Mouse (Mus musculus) intestine, embryonic 14.5 days (tissue): Measurements from ENCODE around the gene Tap1. TPM values are rescaled to one million over a fixed set of nuclear protein-coding genes. Genes with fewer than 3 reads are reported as not detected.
A peak's percentile ranks its signal among the peaks of the same experiment; 100 is the strongest.

Source experiments
- ATAC-seq: fragments of 200-750 bp; cut with Nextera tagmentation; replicated peaks from 2 replicates; pipeline ENCODE4 v1.8.0; 2017; ENCODE audit warnings: low read depth, moderate number of reproducible peaks, moderate TSS enrichment, moderate library complexity; ENCODE audit not compliant: low FRiP score, low TSS enrichment
- DNase-seq: peaks from one replicate; pipeline ENCODE4 v3.0.0-alpha.2; 2018; ENCODE audit warnings: low spot score
- H3K27ac ChIP-seq: fragments of 300-500 bp; sonication (generic); 2 replicates; pipeline ENCODE4 v1.5.1; 2014; ENCODE audit warnings: low read depth, mild to moderate bottlenecking, control low read depth
- H3K27me3 ChIP-seq: fragments of 300-500 bp; sonication (generic); replicated peaks from 2 replicates; pipeline ENCODE4 v1.6.1; 2014; ENCODE audit warnings: low read length, control low read depth; ENCODE audit not compliant: control insufficient read depth, insufficient read depth
- H3K36me3 ChIP-seq: fragments of 300-500 bp; sonication (generic); 2 replicates; pipeline ENCODE4 v1.6.1; 2014; ENCODE audit warnings: low read length, control low read depth; ENCODE audit not compliant: control insufficient read depth, insufficient read depth
- H3K4me1 ChIP-seq: fragments of 300-500 bp; sonication (generic); replicated peaks from 2 replicates; pipeline ENCODE4 v1.6.1; 2014; ENCODE audit warnings: low read length, control low read depth, mixed read lengths; ENCODE audit not compliant: control insufficient read depth, insufficient read depth
- H3K4me2 ChIP-seq: fragments of 300-500 bp; sonication (generic); 2 replicates; pipeline ENCODE4 v1.6.1; 2014; ENCODE audit warnings: low read length
- H3K4me3 ChIP-seq: fragments of 300-500 bp; sonication (generic); 2 replicates; pipeline ENCODE4 v1.5.1; 2014; ENCODE audit warnings: low read depth, low read length, control low read depth, mixed read lengths
- H3K9ac ChIP-seq: fragments of 300-500 bp; sonication (generic); 2 replicates; pipeline ENCODE4 v1.6.1; 2014; ENCODE audit warnings: mild to moderate bottlenecking, low read length
- H3K9me3 ChIP-seq: fragments of 300-500 bp; sonication (generic); 2 replicates; pipeline ENCODE4 v1.6.1; 2016; ENCODE audit warnings: low read length, control low read depth; ENCODE audit not compliant: control insufficient read depth
- WGBS: fragments of 180-500 bp; shearing (Covaris S2); extraction: QIAGEN DNeasy Blood & Tissue Kit; methylation state at CpG from one replicate; pipeline ENCODE4 v1.1.7; 2014; 5-methylcytosine and 5-hydroxymethylcytosine counted together
- polyA plus RNA-seq: library from polyadenylated mRNA; unstranded; fragments of >200 nt; fragmentation: Nextera tagmentation; extraction: Ambion mirVana; gene quantifications from 2 replicates; pipeline ENCODE4 v1.2.1, GENCODE M21; 2014

Tap1 gene
- polyA plus RNA-seq, 1 experiment from 2014 or later: 4.9 TPM

DNA sequence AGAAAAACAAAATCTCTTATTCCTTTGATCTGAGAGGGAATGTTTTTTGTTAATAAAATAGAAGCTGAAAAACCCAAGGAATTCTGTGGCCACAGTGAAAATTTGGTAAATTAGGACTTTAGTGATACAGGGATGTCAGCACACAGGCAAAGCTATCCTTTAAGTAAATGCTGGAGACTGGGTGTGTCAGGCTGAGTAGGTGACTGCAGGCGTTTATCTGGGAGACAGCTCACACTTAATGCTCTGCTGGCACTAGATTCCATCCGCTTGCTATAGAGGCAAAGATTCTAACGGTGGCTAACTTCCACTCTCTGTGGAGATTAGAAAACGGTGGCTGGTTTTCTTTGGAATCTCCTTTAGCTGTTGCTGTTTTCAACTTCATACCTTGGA lies 16.9 kb upstream of the Tap1 start:
- 21% methylated on average over 4 of the region's 4 CpGs for WGBS
- Histone ChIP-seq H3K4me1 (no peaks in the 10 kb centered on the region), H3K27me3 (0 out of 2 replicates have a peak, but pooled peaks cover 7% of the 10 kb centered on the region), H3K36me3 (no peaks in the 10 kb centered on the region), H3K4me3 (no peak overlapping the region), H3K9me3 (no peaks in the 10 kb centered on the region; the same call in 1 of the 2 replicates), H3K9ac (no peak overlapping the region), H3K27ac (no peak overlapping the region), H3K4me2 (no peak overlapping the region)
- ATAC-seq (no peak), DNase-seq (no peak)

DNA sequence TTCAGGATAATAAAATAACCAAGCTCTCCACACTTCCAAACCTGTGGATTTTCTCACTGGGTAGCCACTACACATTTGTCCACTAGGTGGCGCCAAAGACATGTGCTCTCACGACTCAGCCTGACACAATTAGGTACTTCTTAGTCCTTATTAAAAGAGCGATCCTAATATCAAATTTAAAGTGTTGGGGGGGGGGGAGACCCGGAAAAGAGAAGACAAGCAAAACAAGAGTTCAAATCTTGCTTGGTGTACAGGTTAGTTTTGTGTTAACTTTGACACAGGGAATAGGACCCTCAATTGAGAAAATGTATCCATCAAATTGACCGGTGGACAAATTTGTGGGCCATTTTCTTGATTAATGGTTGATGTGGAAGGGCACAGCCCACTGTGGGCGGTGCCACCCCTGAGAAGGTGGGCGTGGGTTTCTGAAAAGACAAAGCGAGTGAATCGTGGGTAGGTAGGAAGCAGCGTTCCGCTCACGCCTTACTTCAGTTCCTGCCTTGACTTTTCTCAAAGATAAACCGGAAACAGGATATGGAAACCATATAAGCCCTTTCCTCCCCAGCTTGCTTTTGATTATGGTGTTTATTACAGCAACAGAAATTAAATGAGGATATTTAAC lies 16.4 kb upstream of the Tap1 start:
- ATAC-seq: no peak
- 42% methylated on average over 13 of the region's 13 CpGs for WGBS

DNA sequence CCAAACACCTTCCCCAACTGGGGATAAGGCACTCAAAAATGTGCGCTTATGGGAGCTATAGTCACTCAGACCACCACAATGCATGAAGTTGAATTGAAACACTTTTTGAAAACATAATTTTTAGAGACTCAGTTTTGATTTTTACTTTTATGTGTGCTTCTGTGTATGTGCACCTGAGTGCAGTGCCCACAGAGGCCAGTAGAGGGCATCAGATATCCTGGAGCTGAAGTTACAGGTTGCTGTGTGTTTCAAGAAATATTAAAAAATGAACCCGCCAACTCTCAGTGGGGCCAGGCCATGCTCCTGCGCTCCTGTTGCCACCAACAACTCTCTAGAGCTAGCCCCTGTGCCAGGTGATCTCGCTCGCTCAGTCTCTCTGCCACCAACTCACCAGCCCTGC lies 14.8 kb upstream of the Tap1 start:
- H3K9ac ChIP-seq: no peak overlapping the region
- no peak for DNase-seq
- H3K27ac ChIP-seq: no peak overlapping the region
- H3K4me2 ChIP-seq: no peak overlapping the region
- H3K4me3 ChIP-seq: no peak overlapping the region
- no peaks in the 10 kb centered on the region for H3K36me3 ChIP-seq
- peaks cover 7% of the 10 kb centered on the region for H3K9me3 ChIP-seq
- no peak for ATAC-seq
- 90% methylated on average over 5 of the region's 5 CpGs for WGBS
- 0 out of 2 replicates have a peak, but pooled peaks cover 7% of the 10 kb centered on the region for H3K27me3 ChIP-seq
- H3K4me1 ChIP-seq: no peaks in the 10 kb centered on the region

More for the DNA sequence above, 16.4 kb upstream of the Tap1 start:
- no peaks in the 10 kb centered on the region for H3K4me1 ChIP-seq
- no peak overlapping the region for H3K27ac ChIP-seq
- no peaks in the 10 kb centered on the region for H3K36me3 ChIP-seq
- peak; percentile 90 for DNase-seq
- H3K4me3 ChIP-seq: no peak overlapping the region
- 0 out of 2 replicates have a peak, but pooled peaks cover 7% of the 10 kb centered on the region for H3K27me3 ChIP-seq
- H3K9me3 ChIP-seq: no peaks in the 10 kb centered on the region; the same call in 1 of the 2 replicates
- H3K4me2 ChIP-seq: no peak overlapping the region
- no peak overlapping the region for H3K9ac ChIP-seq

DNA sequence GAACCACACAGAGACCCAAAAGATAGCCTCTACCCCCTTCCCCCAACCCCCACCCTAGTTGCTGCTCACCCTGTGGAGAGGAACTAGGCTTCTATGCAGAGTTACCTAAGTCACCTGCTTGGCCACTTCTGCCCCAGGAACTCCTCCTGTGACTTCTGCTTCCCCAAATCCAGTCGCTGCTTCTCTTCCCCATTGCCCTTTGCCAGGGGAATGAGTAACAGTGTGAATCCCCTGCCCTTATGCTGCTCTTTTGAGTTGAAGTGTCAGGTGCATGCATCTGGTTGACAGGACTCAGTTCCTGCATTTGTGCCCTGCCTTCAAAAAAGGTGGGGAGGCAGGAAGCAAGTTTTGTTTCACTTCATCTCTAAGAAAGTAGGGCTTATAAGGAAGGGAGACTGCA lies 13.3 kb upstream of the Tap1 start:
- no peaks in the 10 kb centered on the region for H3K36me3 ChIP-seq
- no peak for DNase-seq
- no peak overlapping the region for H3K4me2 ChIP-seq
- no peak overlapping the region for H3K4me3 ChIP-seq
- 0 out of 2 replicates have a peak, but pooled peaks cover 7% of the 10 kb centered on the region for H3K27me3 ChIP-seq
- H3K4me1 ChIP-seq: no peaks in the 10 kb centered on the region
- 74% methylated on average over 1 of the region's 1 CpGs for WGBS
- H3K9ac ChIP-seq: no peak overlapping the region
- H3K27ac ChIP-seq: no peak overlapping the region
- peaks cover 7% of the 10 kb centered on the region for H3K9me3 ChIP-seq
- no peak for ATAC-seq

DNA sequence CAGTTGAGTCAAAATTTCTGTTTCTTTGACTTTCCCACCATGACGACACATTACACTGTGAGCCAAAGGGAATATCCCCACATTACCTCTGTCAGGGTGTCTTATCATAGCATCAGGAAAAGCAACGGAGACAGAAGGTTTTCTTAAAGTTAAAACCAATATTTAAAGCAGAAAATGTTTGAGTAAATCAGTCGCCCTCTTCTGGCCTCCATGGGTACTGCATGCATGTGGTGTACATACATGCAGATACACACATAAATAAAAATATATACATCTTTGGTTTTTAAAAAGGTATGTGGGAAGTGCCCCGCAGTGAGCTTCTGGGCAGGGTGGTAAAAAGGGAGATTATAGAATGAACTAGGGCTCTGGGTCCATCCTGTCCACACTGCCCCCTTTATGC lies 10.2 kb upstream of the Tap1 start:
- no peaks in the 10 kb centered on the region for H3K27me3 ChIP-seq
- 67% methylated on average over 4 of the region's 4 CpGs for WGBS
- H3K9ac ChIP-seq: no peak overlapping the region
- H3K27ac ChIP-seq: no peak overlapping the region
- ATAC-seq (no peak), DNase-seq (no peak)
- no peaks in the 10 kb centered on the region for H3K36me3 ChIP-seq
- peaks cover 7% of the 10 kb centered on the region for H3K9me3 ChIP-seq
- no peaks in the 10 kb centered on the region for H3K4me1 ChIP-seq
- H3K4me2 ChIP-seq: no peak overlapping the region
- no peak overlapping the region for H3K4me3 ChIP-seq

DNA sequence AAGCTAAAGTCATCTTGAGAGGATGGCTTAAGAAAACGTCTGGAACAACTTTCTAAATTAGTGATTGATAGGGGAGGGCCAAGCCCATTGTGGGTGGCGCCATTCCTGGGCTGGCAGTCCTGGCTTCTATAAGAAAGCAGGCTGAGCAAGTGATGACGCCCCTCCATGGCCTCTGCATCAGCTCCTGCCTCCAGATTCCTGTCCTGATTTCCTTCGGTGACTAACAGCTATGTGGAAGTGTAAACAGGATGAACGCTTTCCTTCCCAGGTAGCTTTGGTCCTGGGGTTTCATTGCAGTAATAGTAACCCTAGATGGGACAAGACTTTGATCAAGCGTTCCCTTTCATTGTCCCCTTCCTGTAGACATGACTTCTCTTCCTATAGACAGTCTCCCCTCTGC lies 8.3 kb upstream of the Tap1 start:
- WGBS: 61% methylated on average over 6 of the region's 6 CpGs
- ATAC-seq: no peak
- H3K9ac ChIP-seq: no peak overlapping the region
- no peaks in the 10 kb centered on the region for H3K4me1 ChIP-seq
- H3K36me3 ChIP-seq: no peaks in the 10 kb centered on the region
- no peak overlapping the region for H3K4me2 ChIP-seq
- H3K9me3 ChIP-seq: peaks cover 7% of the 10 kb centered on the region
- H3K27me3 ChIP-seq: peaks cover 5% of the 10 kb centered on the region; the same call in 1 of the 2 replicates
- H3K27ac ChIP-seq: no peak overlapping the region
- DNase-seq: no peak
- no peak overlapping the region for H3K4me3 ChIP-seq

DNA sequence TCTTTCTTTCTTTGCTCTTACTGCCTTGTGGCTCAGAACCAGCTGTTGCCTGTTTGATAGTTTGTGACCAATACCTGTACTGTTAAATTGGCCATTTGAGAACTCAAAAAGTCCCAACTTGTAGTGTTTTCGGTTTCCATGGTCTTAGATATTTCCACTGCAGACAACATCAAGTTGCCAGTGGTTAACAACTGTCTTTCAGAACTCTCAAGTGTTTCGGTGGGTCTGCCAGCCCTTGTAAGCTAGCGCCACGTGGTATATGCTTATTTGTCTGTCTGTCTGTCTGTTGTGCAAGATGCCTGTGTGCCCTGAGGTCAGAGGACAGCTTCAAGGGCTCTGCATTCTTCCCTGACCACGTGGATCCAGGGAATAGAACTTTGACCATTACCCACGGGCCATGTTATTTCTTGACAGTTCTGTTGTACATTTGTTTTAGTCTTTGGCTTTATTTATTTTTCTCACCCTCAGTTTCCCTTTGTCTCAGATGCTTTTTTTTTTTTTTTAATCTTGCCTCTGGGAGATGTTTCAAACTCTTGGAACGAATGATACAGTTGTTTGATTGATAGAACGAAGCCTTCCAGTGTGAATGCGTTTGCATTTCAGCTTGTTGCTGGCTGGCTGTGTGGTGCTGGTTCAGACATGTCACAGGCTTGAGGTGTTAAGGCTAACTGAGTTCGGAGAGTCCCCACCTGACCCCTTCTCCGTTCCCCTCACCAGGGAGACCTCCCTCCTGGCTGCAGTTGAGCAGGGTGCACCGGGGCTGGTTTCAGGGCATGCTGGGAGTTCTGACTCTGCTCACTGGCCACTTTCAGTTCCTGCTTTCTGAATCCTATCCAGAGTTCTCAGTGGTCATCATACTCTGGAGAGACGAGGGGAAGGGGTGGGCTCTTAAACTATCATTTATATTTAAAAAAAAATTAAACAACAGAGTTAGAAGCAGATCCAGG lies 7.2 kb upstream of the Tap1 start:
- H3K9ac ChIP-seq: no peak overlapping the region
- WGBS: 71% methylated on average over 13 of the region's 13 CpGs
- H3K36me3 ChIP-seq: no peaks in the 10 kb centered on the region
- no peak for ATAC-seq
- H3K27me3 ChIP-seq: peaks cover 6% of the 10 kb centered on the region; the same call in 1 of the 2 replicates
- no peak overlapping the region for H3K4me3 ChIP-seq
- H3K4me2 ChIP-seq: no peak overlapping the region
- H3K9me3 ChIP-seq: peaks cover 7% of the 10 kb centered on the region
- DNase-seq: no peak
- H3K27ac ChIP-seq: no peak overlapping the region
- no peaks in the 10 kb centered on the region for H3K4me1 ChIP-seq

DNA sequence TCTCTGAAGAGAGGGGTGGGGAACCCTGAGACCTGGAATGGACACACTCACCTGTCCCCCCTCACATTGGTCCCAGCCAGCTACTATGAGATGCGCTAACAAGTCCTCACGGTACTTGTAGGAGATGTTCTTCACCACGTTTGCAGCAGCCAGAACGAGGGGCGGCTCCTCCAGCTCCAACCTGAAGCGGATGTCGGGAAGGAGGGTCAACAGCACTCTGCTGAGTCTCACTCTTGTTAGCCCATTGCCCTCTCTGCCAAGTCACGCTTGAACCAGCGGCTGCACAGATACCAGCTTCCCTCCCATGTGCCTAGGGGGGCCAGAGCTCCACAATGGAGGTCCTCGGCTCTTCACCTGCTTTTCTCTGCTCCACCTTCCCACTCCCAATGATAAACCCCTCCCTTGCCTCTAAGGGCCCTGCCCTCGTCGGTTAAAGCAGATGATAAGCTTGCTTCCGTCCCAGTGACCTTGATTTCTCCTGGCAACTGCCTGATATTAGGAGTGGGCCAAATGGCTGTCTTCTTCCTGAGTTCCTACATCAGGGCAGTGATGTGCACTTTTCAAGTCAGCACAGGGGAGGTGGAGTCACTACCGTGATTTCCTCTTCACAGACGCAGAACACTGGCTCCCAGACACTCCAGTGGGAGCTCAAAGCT lies 3.7 kb upstream of the Tap1 start:
- H3K9ac ChIP-seq: no peak overlapping the region
- H3K9me3 ChIP-seq: no peaks in the 10 kb centered on the region
- WGBS: 69% methylated on average over 15 of the region's 15 CpGs
- no peak for ATAC-seq
- no peak overlapping the region for H3K4me2 ChIP-seq
- H3K27me3 ChIP-seq: peaks cover 22% of the 10 kb centered on the region
- no peak overlapping the region for H3K27ac ChIP-seq
- H3K4me3 ChIP-seq: no peak overlapping the region
- H3K36me3 ChIP-seq: no peaks in the 10 kb centered on the region
- peaks cover 6% of the 10 kb centered on the region for H3K4me1 ChIP-seq
- DNase-seq: no peak
